Mouse (Mus musculus) bone marrow macrophage, adult 2 months (primary cell): ENCODE measurements around the gene Parl.

Source experiments
- CTCF ChIP-seq: IDR thresholded peaks from 2 replicates; pipeline ENCODE4 v1.5.1; 2012; ENCODE audit warnings: low read depth, mild to moderate bottlenecking, low read length, moderate library complexity
- POLR2A ChIP-seq: IDR thresholded peaks from 2 replicates; pipeline ENCODE4 v1.6.1; 2012; ENCODE audit warnings: mild to moderate bottlenecking, low read depth, low read length, borderline replicate concordance

DNA sequence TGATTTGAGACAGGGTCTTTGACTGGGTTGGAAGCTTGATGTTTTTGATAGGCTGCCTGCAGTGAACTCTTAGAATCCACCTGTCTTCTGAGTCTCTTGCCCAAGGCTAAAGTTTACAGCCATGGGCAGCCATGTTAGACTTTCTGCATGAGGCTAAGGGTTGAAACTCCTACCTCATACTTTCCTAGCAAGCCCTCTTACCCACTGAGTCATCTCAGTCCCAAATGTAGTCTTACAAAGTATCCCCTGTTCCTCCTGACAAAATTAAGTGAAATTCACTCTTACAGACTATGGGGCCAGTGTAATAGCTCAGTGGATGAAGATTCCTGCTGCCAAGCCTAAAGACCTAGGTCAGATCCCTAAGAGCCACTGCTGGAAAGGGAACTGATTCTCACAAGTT is 55.1 kb downstream of the Parl start:
- TF ChIP-seq POLR2A (no peak), CTCF (no peak)
